Comparison of ENCODE assay signal across 8 mouse cellular contexts in the genomic region with DNA sequence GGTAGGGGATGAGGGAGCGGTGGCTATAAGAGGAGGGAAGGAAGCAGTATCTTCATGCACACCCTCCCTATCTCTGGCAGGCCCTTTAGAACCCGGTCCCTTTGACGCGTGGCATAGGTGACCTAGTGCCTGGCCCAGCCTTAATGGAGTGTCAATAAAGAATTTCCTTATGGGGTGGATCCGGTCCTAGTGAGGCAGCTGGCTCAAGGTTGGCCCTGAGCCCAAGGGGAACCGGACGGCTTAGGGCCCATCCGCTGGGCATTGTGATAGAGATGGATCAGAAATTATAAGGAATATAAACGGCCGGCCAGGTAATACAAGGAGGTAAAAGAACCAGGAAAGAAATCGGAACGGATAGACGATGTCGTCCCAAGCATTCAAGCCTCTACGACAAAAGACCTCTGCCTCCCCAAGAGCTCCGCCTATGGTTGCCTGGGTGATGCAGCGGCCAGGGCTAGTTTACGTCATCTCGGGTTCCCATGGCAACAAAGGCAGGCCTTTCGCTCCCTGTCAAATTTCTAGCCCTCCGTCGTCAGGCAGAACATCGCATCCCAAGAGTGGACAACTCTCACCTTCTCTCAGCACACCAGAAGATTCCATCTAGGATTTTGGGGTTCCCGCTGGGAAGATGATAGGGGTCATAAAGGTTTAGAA. TPM values are rescaled to one million over a fixed set of nuclear protein-coding genes. Genes with fewer than 3 reads are reported as not detected.
DNase-seq lines count a peak whose midpoint lies in the region; ATAC-seq lines count a peak whose summit lies in the region.

No protein-coding gene starts in this region.

- H3K9ac ChIP-seq in forebrain, embryonic 12.5 days: peak overlapping the region; percentile 52
- no peak overlapping the region for H3K9ac ChIP-seq in liver, embryonic 16.5 days (ENCODE audit: low read depth, low read length)
- H3K9ac ChIP-seq in neural tube, embryonic 14.5 days (replicated peaks; ENCODE audit: low read depth, low read length): peak overlapping the region; percentile 68

- peaks cover 57% of the 10 kb centered on the region for H3K27me3 ChIP-seq in forebrain, embryonic 12.5 days
- peaks cover 31% of the 10 kb centered on the region for H3K27me3 ChIP-seq in liver, embryonic 16.5 days (ENCODE audit: control insufficient read depth, insufficient read depth, low read depth, low read length)
- no peaks in the 10 kb centered on the region for H3K27me3 ChIP-seq in neural tube, embryonic 14.5 days (ENCODE audit: control insufficient read depth, insufficient read depth, low read length)

- H3K9me3 ChIP-seq in forebrain, embryonic 12.5 days: no peaks in the 10 kb centered on the region
- no peaks in the 10 kb centered on the region for H3K9me3 ChIP-seq in liver, embryonic 16.5 days (replicated peaks; ENCODE audit: control insufficient read depth, low read length)
- no peaks in the 10 kb centered on the region for H3K9me3 ChIP-seq in neural tube, embryonic 14.5 days (ENCODE audit: control insufficient read depth, low read length)

- 2% methylated on average over 24 of the region's 24 CpGs for WGBS in forebrain, embryonic 12.5 days
- 5% methylated on average over 24 of the region's 24 CpGs for WGBS in liver, embryonic 16.5 days (ENCODE audit: insufficient replicate concordance)
- WGBS in neural tube, embryonic 14.5 days: 2% methylated on average over 24 of the region's 24 CpGs

- peak overlapping the region; percentile 57 for H3K4me2 ChIP-seq in forebrain, embryonic 12.5 days
- no peak overlapping the region for H3K4me2 ChIP-seq in liver, embryonic 16.5 days (ENCODE audit: low read depth, low read length)
- peak overlapping the region; percentile 64 for H3K4me2 ChIP-seq in neural tube, embryonic 14.5 days (ENCODE audit: low read depth, low read length)

- H3K27ac ChIP-seq in forebrain, embryonic 12.5 days: peak overlapping the region; percentile 85
- H3K27ac ChIP-seq in liver, embryonic 16.5 days (ENCODE audit: low read length): no peak overlapping the region
- peak overlapping the region; percentile 85 for H3K27ac ChIP-seq in neural tube, embryonic 14.5 days (ENCODE audit: low read depth, low read length)

- peaks cover 33% of the 10 kb centered on the region for H3K4me1 ChIP-seq in forebrain, embryonic 12.5 days
- no peaks in the 10 kb centered on the region for H3K4me1 ChIP-seq in liver, embryonic 16.5 days (ENCODE audit: control insufficient read depth, low read depth, low read length)
- H3K4me1 ChIP-seq in neural tube, embryonic 14.5 days (ENCODE audit: control insufficient read depth, insufficient read depth, low read length): peaks cover 16% of the 10 kb centered on the region

- H3K36me3 ChIP-seq in forebrain, embryonic 12.5 days (replicated peaks): no peaks in the 10 kb centered on the region
- H3K36me3 ChIP-seq in liver, embryonic 16.5 days (ENCODE audit: control insufficient read depth, insufficient read depth): no peaks in the 10 kb centered on the region
- H3K36me3 ChIP-seq in neural tube, embryonic 14.5 days (ENCODE audit: control insufficient read depth, insufficient read depth, low read length): no peaks in the 10 kb centered on the region

- peak overlapping the region; percentile 40 for H3K4me3 ChIP-seq in forebrain, embryonic 12.5 days (replicated peaks)
- H3K4me3 ChIP-seq in liver, embryonic 16.5 days (ENCODE audit: low read depth, low read length): no peak overlapping the region
- H3K4me3 ChIP-seq in neural tube, embryonic 14.5 days (ENCODE audit: low read depth, low read length): peak overlapping the region; percentile 50

- peak; percentile 87 for DNase-seq in ES-CJ7 (ENCODE audit: low read depth, low spot score)
- DNase-seq in c-Kit-positive CD71-positive TER-119-positive erythroid progenitor cells, embryonic 14.5 days (ENCODE audit: low spot score): peak; percentile 26
- DNase-seq in heart, postnatal 4 days: peak; percentile 78
- DNase-seq in layer of hippocampus, adult 11-12 months (ENCODE audit: low spot score): peak; percentile 91
- DNase-seq in thymus, postnatal 4 days: peak; percentile 62

- peak; percentile 84 for ATAC-seq in forebrain, embryonic 12.5 days (ENCODE audit: low FRiP score)
- peak; percentile 13; the same call in 1 of the 2 replicates for ATAC-seq in liver, embryonic 16.5 days (ENCODE audit: low read depth)
- peak; percentile 80 for ATAC-seq in neural tube, embryonic 14.5 days (ENCODE audit: low read depth)

RNA-seq across cellular contexts. Expression of a gene that starts 1.7 kb away (rescaled TPM):
- polyA plus RNA-seq in forebrain, embryonic 12.5 days (2016; fragmentation: Nextera tagmentation; extraction: Ambion mirVana): 21.5 and 22.3 TPM in 2 replicates
- under 1 TPM in 1 of 2 experiments, not detected in 1; 0.34 TPM for total RNA-seq in heart, postnatal 4 days (2021)
- polyA plus RNA-seq in liver, embryonic 16.5 days (2015; fragmentation: Nextera tagmentation; extraction: Ambion mirVana): not detected in 2 replicates
- polyA plus RNA-seq in neural tube, embryonic 14.5 days (2014; fragmentation: Nextera tagmentation; extraction: Ambion mirVana): 209 and 365 TPM in 2 replicates

RNA-seq across cellular contexts. Expression of a gene that starts 12.6 kb away (rescaled TPM):
- polyA plus RNA-seq in forebrain, embryonic 12.5 days (2016; fragmentation: Nextera tagmentation; extraction: Ambion mirVana): not detected in 2 replicates
- not detected for total RNA-seq in heart, postnatal 4 days (2021)
- 9.5 TPM in 1 of 2 replicates, not detected in the other for polyA plus RNA-seq in liver, embryonic 16.5 days (2015; fragmentation: Nextera tagmentation; extraction: Ambion mirVana)
- 0.48 TPM in 1 of 2 replicates, not detected in the other for polyA plus RNA-seq in neural tube, embryonic 14.5 days (2014; fragmentation: Nextera tagmentation; extraction: Ambion mirVana)

RNA-seq across cellular contexts. Expression of a gene that starts 21.6 kb away (rescaled TPM):
- polyA plus RNA-seq in forebrain, embryonic 12.5 days (2016; fragmentation: Nextera tagmentation; extraction: Ambion mirVana): 17.4 and 17.9 TPM in 2 replicates
- 100 to 1,000 TPM; 106 to 119 TPM for total RNA-seq in heart, postnatal 4 days (2021)
- 8.4 and 11.6 TPM in 2 replicates for polyA plus RNA-seq in liver, embryonic 16.5 days (2015; fragmentation: Nextera tagmentation; extraction: Ambion mirVana)
- 42.8 and 51.8 TPM in 2 replicates for polyA plus RNA-seq in neural tube, embryonic 14.5 days (2014; fragmentation: Nextera tagmentation; extraction: Ambion mirVana)

RNA-seq across cellular contexts. Expression of a gene that starts 31.7 kb away (rescaled TPM):
- 2.3 and 3.1 TPM in 2 replicates for polyA plus RNA-seq in forebrain, embryonic 12.5 days (2016; fragmentation: Nextera tagmentation; extraction: Ambion mirVana)
- not detected for total RNA-seq in heart, postnatal 4 days (2021)
- not detected in 2 replicates for polyA plus RNA-seq in liver, embryonic 16.5 days (2015; fragmentation: Nextera tagmentation; extraction: Ambion mirVana)
- polyA plus RNA-seq in neural tube, embryonic 14.5 days (2014; fragmentation: Nextera tagmentation; extraction: Ambion mirVana): 6.6 and 8.1 TPM in 2 replicates

RNA-seq across cellular contexts. Expression of a gene that starts 35.0 kb away (rescaled TPM):
- 9.3 and 11.1 TPM in 2 replicates for polyA plus RNA-seq in forebrain, embryonic 12.5 days (2016; fragmentation: Nextera tagmentation; extraction: Ambion mirVana)
- total RNA-seq in heart, postnatal 4 days (2021): 1 to 10 TPM; 4.5 TPM
- 11.0 and 14.3 TPM in 2 replicates for polyA plus RNA-seq in liver, embryonic 16.5 days (2015; fragmentation: Nextera tagmentation; extraction: Ambion mirVana)
- 9.2 and 9.9 TPM in 2 replicates for polyA plus RNA-seq in neural tube, embryonic 14.5 days (2014; fragmentation: Nextera tagmentation; extraction: Ambion mirVana)

Comparison
In these comparisons a context has a peak if more than half of its experiments do, and no peak if none do; other contexts are left out.
1. DNase-seq: peak in every context shown above with its lines; median percentile 91 in layer of hippocampus, adult 11-12 months; 87 in ES-CJ7; 78 in heart, postnatal 4 days; 62 in thymus, postnatal 4 days; 26 in c-Kit-positive CD71-positive TER-119-positive erythroid progenitor cells, embryonic 14.5 days.
2. ATAC-seq: peak in every context shown above with its lines; median percentile 84 in forebrain, embryonic 12.5 days; 80 in neural tube, embryonic 14.5 days; 13 in liver, embryonic 16.5 days.
3. RNA of a gene that starts 1.7 kb away (polyA plus RNA-seq): 209 to 365 TPM in neural tube, embryonic 14.5 days and 21.5 to 22.3 TPM in forebrain, embryonic 12.5 days; not detected in liver, embryonic 16.5 days; every median in the first group is over 10 times any median in the second.